Mouse (Mus musculus) MEL (cell line): ENCODE data around the gene Mrps30. TPM values are rescaled to one million over a fixed set of nuclear protein-coding genes. Genes with fewer than 3 reads are reported as not detected.
A peak's percentile ranks its signal among the peaks of the same experiment; 100 is the strongest.

Source experiments
- DNase-seq: peaks from one replicate; pipeline ENCODE4 v3.0.0; 2011; ENCODE audit warnings: low read depth, low spot score
- H3K27ac ChIP-seq: 2 replicates; pipeline ENCODE4 v1.5.1; 2012; ENCODE audit warnings: low read depth, mild to moderate bottlenecking, control low read depth, low read length, moderate library complexity; ENCODE audit not compliant: control insufficient read depth
- H3K27me3 ChIP-seq, 2 experiments: fragments of 150-350 bp in 1 of 2; sonication (generic) in 1 of 2; 2 replicates each; pipeline ENCODE4 v1.6.1; 2012; ENCODE audit warnings: low read length in 2 of 2, mild to moderate bottlenecking in 2 of 2, improper control_type of control experiment in 1 of 2, moderate library complexity in 1 of 2; ENCODE audit not compliant: insufficient read depth in 2 of 2, control insufficient read depth in 1 of 2
- H3K36me3 ChIP-seq, 2 experiments: 2 replicates each; pipeline ENCODE4 v1.6.1; 2012 to 2014; ENCODE audit warnings: low read length in 2 of 2, improper control_type of control experiment in 1 of 2, inconsistent platforms in 1 of 2, mild to moderate bottlenecking in 1 of 2; ENCODE audit not compliant: insufficient read depth in 2 of 2, control insufficient read depth in 1 of 2
- H3K4me1 ChIP-seq, 2 experiments: fragments of 150-350 bp in 1 of 2; sonication (generic) in 1 of 2; 2 replicates each; pipeline ENCODE4 v1.6.1; 2012; ENCODE audit warnings: low read length in 2 of 2, improper control_type of control experiment in 1 of 2, mild to moderate bottlenecking in 1 of 2; ENCODE audit not compliant: insufficient read depth in 2 of 2, control insufficient read depth in 1 of 2
- H3K4me3 ChIP-seq, 2 experiments: fragments of 150-350 bp in 1 of 2; sonication (generic) in 1 of 2; 2 replicates each; pipeline ENCODE4 v1.5.1; 2012; ENCODE audit warnings: low read depth in 2 of 2, low read length in 2 of 2, mild to moderate bottlenecking in 2 of 2, moderate library complexity in 2 of 2, control low read depth in 1 of 2, improper control_type of control experiment in 1 of 2; ENCODE audit not compliant: control insufficient read depth in 1 of 2, insufficient read depth in 1 of 2
- H3K79me2 ChIP-seq: 2 replicates; pipeline ENCODE4 v1.6.1; 2012; ENCODE audit warnings: mild to moderate bottlenecking, low read length, moderate library complexity; ENCODE audit not compliant: control insufficient read depth, poor library complexity, insufficient read depth
- H3K9ac ChIP-seq: 2 replicates; pipeline ENCODE4 v1.6.1; 2012; ENCODE audit warnings: low read depth, mild to moderate bottlenecking, control low read depth, low read length, moderate library complexity; ENCODE audit not compliant: control insufficient read depth, poor library complexity, severe bottlenecking
- H3K9me3 ChIP-seq: fragments of 150-350 bp; sonication (generic); replicated peaks from 2 replicates; pipeline ENCODE4 v1.6.1; 2012; ENCODE audit warnings: mild to moderate bottlenecking, low read length, improper control_type of control experiment, moderate library complexity; ENCODE audit not compliant: insufficient read depth
- BHLHE40 ChIP-seq: IDR thresholded peaks from 2 replicates; pipeline ENCODE4 v1.6.1; 2012; ENCODE audit warnings: low read depth, mild to moderate bottlenecking, inconsistent platforms, low read length, improper control_type of control experiment, borderline replicate concordance
- CHD1 ChIP-seq: IDR thresholded peaks from 2 replicates; pipeline ENCODE4 v1.6.1; 2012; ENCODE audit warnings: low read depth, mild to moderate bottlenecking, inconsistent platforms, low read length, improper control_type of control experiment
- CHD2 ChIP-seq: IDR thresholded peaks from 2 replicates; pipeline ENCODE4 v1.6.1; 2011; ENCODE audit warnings: low read length, improper control_type of control experiment
- CTCF ChIP-seq, 3 experiments: IDR thresholded peaks in 2 of 3; conservative IDR thresholded peaks in 1 of 3; 2 replicates each; pipeline ENCODE4 v1.5.1; 2011 to 2012; ENCODE audit warnings: low read length in 3 of 3, low read depth in 2 of 3, mild to moderate bottlenecking in 2 of 3, improper control_type of control experiment in 1 of 3, inconsistent platforms in 1 of 3, mixed read lengths in 1 of 3, moderate library complexity in 1 of 3; ENCODE audit not compliant: control insufficient read depth in 1 of 3, insufficient read depth in 1 of 3, poor library complexity in 1 of 3, severe bottlenecking in 1 of 3
- E2F4 ChIP-seq: IDR thresholded peaks from 2 replicates; pipeline ENCODE4 v1.6.1; 2011; ENCODE audit warnings: low read depth, low read length, improper control_type of control experiment, borderline replicate concordance
- ELF1 ChIP-seq: IDR thresholded peaks from 2 replicates; pipeline ENCODE4 v1.6.1; 2014; ENCODE audit warnings: low read depth, mild to moderate bottlenecking, inconsistent platforms, low read length, improper control_type of control experiment, moderate library complexity
- EP300 ChIP-seq, 2 experiments: IDR thresholded peaks; 2 replicates each; pipeline ENCODE4 v1.6.1; 2011; ENCODE audit warnings: improper control_type of control experiment in 2 of 2, low read length in 2 of 2, low read depth in 1 of 2, mild to moderate bottlenecking in 1 of 2
- ETS1 ChIP-seq: IDR thresholded peaks from 2 replicates; pipeline ENCODE4 v1.6.1; 2012; ENCODE audit warnings: low read depth, mild to moderate bottlenecking, inconsistent platforms, low read length, improper control_type of control experiment, moderate library complexity
- GATA1 ChIP-seq: IDR thresholded peaks from 2 replicates; pipeline ENCODE4 v1.6.1; 2011; ENCODE audit warnings: low read depth, low read length, improper control_type of control experiment
- JUND ChIP-seq: IDR thresholded peaks from 2 replicates; pipeline ENCODE4 v1.6.1; 2011; ENCODE audit warnings: low read depth, mild to moderate bottlenecking, improper control_type of control experiment, low read length
- KAT2A ChIP-seq: conservative IDR thresholded peaks from 2 replicates; pipeline ENCODE4 v1.6.1; 2012; ENCODE audit warnings: low read depth, low read length, improper control_type of control experiment, inconsistent platforms
- MAX ChIP-seq: IDR thresholded peaks from 2 replicates; pipeline ENCODE4 v1.6.1; 2011; ENCODE audit warnings: low read length, improper control_type of control experiment
- MXI1 ChIP-seq: IDR thresholded peaks from 2 replicates; pipeline ENCODE4 v1.6.1; 2011; ENCODE audit warnings: mild to moderate bottlenecking, low read depth, low read length, improper control_type of control experiment
- MYB ChIP-seq: IDR thresholded peaks from 2 replicates; pipeline ENCODE4 v1.6.1; 2011; ENCODE audit warnings: mild to moderate bottlenecking, low read depth, low read length, improper control_type of control experiment
- NELFE ChIP-seq: IDR thresholded peaks from 2 replicates; pipeline ENCODE4 v1.6.1; 2011; ENCODE audit warnings: low read depth, low read length, improper control_type of control experiment
- NRF1 ChIP-seq: IDR thresholded peaks from 2 replicates; pipeline ENCODE4 v1.6.1; 2014; ENCODE audit warnings: low read depth, mild to moderate bottlenecking, inconsistent platforms, low read length, improper control_type of control experiment, moderate library complexity; ENCODE audit not compliant: poor library complexity, insufficient read depth, severe bottlenecking
- POLR2A ChIP-seq, 2 experiments: IDR thresholded peaks; 2 replicates each; pipeline ENCODE4 v1.6.1; 2011 to 2012; ENCODE audit warnings: low read length in 2 of 2, mild to moderate bottlenecking in 2 of 2, control low read depth in 1 of 2, improper control_type of control experiment in 1 of 2, low read depth in 1 of 2, moderate library complexity in 1 of 2; ENCODE audit not compliant: control insufficient read depth in 1 of 2, insufficient read depth in 1 of 2, poor library complexity in 1 of 2
- RAD21 ChIP-seq: IDR thresholded peaks from 2 replicates; pipeline ENCODE4 v1.6.1; 2011; ENCODE audit warnings: mild to moderate bottlenecking, low read depth, low read length, improper control_type of control experiment
- RCOR1 ChIP-seq: IDR thresholded peaks from 2 replicates; pipeline ENCODE4 v1.6.1; 2012; ENCODE audit warnings: low read depth, mild to moderate bottlenecking, inconsistent platforms, low read length, improper control_type of control experiment
- SMC3 ChIP-seq: IDR thresholded peaks from 2 replicates; pipeline ENCODE4 v1.6.1; 2011; ENCODE audit warnings: low read depth, low read length, improper control_type of control experiment
- TCF12 ChIP-seq: IDR thresholded peaks from 2 replicates; pipeline ENCODE4 v1.6.1; 2014; ENCODE audit warnings: low read depth, mild to moderate bottlenecking, inconsistent platforms, low read length, improper control_type of control experiment, moderate library complexity
- UBTF ChIP-seq: IDR thresholded peaks from 2 replicates; pipeline ENCODE4 v1.6.1; 2012; ENCODE audit warnings: low read depth, mild to moderate bottlenecking, inconsistent platforms, low read length, improper control_type of control experiment, moderate library complexity, borderline replicate concordance; ENCODE audit not compliant: insufficient read depth
- USF2 ChIP-seq, 2 experiments: IDR thresholded peaks; 2 replicates each; pipeline ENCODE4 v1.6.1; 2011 to 2012; ENCODE audit warnings: improper control_type of control experiment in 2 of 2, low read length in 2 of 2, borderline replicate concordance in 1 of 2, inconsistent platforms in 1 of 2, low read depth in 1 of 2, mild to moderate bottlenecking in 1 of 2; ENCODE audit not compliant: insufficient read depth in 1 of 2
- polyA plus RNA-seq, 2 experiments: library from polyadenylated mRNA; stranded (reverse) in 1 of 2; unstranded in 1 of 2; fragments of >175 nt in 1 of 2; fragments of >200 nt in 1 of 2; gene quantifications; 2 replicates each; pipeline versions ENCODE4 v1.2.1 to v1.2.4; 2012; ENCODE audit warnings: low replicate concordance in 2 of 2, low read depth in 1 of 2; ENCODE audit not compliant: insufficient read length in 2 of 2, insufficient read depth in 1 of 2, missing spikeins in 1 of 2
- total RNA-seq: library from RNA; depleted of rRNA; stranded (reverse); fragments of 300-350 nt; gene quantifications from 2 replicates; pipeline ENCODE4 v1.2.3, GENCODE M21; 2012

Gene Mrps30
- total and polyA plus RNA-seq, 3 experiments, result 34.3 to 35.8 TPM; not detected in 1

- Histone ChIP-seq H3K4me1 (peaks cover 0 to 3% of the 10 kb centered on the region in 2 experiments; a peak in 1 of 4 replicates), H3K4me3 (no peak overlapping the region), H3K36me3 (peaks cover 5 to 11% of the 10 kb centered on the region in 2 experiments), H3K9ac (no peak overlapping the region), H3K9me3 (no peaks in the 10 kb centered on the region), H3K79me2 (peaks cover 2% of the 10 kb centered on the region; the same call in 1 of the 2 replicates), H3K27me3 (no peaks in the 10 kb centered on the region), H3K27ac (no peak overlapping the region)
- DNase-seq, result no peak
- TF ChIP-seq CHD2 (no peak), UBTF (no peak), ETS1 (no peak)
These were observed 6.7 kb downstream of the Mrps30 start for GRCm38 (mm10) chr13:118380381-118380780.

GRCm38 (mm10) chr13:118379155-118379554 is 7.9 kb downstream of the Mrps30 start:
- Histone ChIP-seq H3K27me3 (no peaks in the 10 kb centered on the region), H3K79me2 (no peaks in the 10 kb centered on the region), H3K27ac (no peak overlapping the region), H3K9ac (no peak overlapping the region), H3K9me3 (no peaks in the 10 kb centered on the region), H3K4me1 (no peaks in the 10 kb centered on the region), H3K4me3 (no peak overlapping the region), H3K36me3 (peaks cover 0 to 5% of the 10 kb centered on the region in 2 experiments; a peak in 3 of 4 replicates)
- peak; percentile 73 for DNase-seq
- peak; percentile 40 for TF ChIP-seq RAD21
- no peak for TF ChIP-seq ELF1
- no peak for TF ChIP-seq UBTF
- no peak for TF ChIP-seq RCOR1
- TF ChIP-seq TCF12, result no peak
- no peak for TF ChIP-seq E2F4
- TF ChIP-seq POLR2A (IDR thresholded peaks at IDR 0.05; ENCODE audit: control insufficient read depth in 1 of 2, insufficient read depth in 1 of 2, low read depth in 1 of 2, low read length in 2 of 2, poor library complexity in 1 of 2), result no peak
- peak; percentile 69 to 88 (median 73) for TF ChIP-seq CTCF (IDR thresholded peaks at IDR 0.05 in 2 of 3, conservative IDR thresholded peaks at IDR 0.05 in 1 of 3; ENCODE audit: control insufficient read depth in 1 of 3, insufficient read depth in 1 of 3, low read depth in 2 of 3, low read length in 3 of 3, poor library complexity in 1 of 3, severe bottlenecking in 1 of 3)
- no peak for TF ChIP-seq MXI1
- TF ChIP-seq CHD2, result no peak
- TF ChIP-seq USF2 (IDR thresholded peaks at IDR 0.05; ENCODE audit: borderline replicate concordance in 1 of 2, insufficient read depth in 1 of 2, low read depth in 1 of 2, low read length in 2 of 2), result no peak
- no peak for TF ChIP-seq BHLHE40
- no peak for TF ChIP-seq KAT2A
- no peak for TF ChIP-seq GATA1
- TF ChIP-seq JUND, result no peak
- TF ChIP-seq MYB, result no peak
- TF ChIP-seq NRF1, result no peak
- TF ChIP-seq SMC3, result peak; percentile 44
- TF ChIP-seq CHD1, result no peak
- TF ChIP-seq EP300 (IDR thresholded peaks at IDR 0.05; ENCODE audit: low read depth in 1 of 2, low read length in 2 of 2), result no peak
- TF ChIP-seq NELFE, result no peak
- no peak for TF ChIP-seq MAX
